Mouse (Mus musculus) A20 (cell line): ENCODE results near the gene Tnpo3.

Experiments used
- DNase-seq: peaks from one replicate; pipeline ENCODE4 v3.0.0-alpha.2; 2011; ENCODE audit warnings: low read depth, low spot score

Tnpo3 gene

DNA sequence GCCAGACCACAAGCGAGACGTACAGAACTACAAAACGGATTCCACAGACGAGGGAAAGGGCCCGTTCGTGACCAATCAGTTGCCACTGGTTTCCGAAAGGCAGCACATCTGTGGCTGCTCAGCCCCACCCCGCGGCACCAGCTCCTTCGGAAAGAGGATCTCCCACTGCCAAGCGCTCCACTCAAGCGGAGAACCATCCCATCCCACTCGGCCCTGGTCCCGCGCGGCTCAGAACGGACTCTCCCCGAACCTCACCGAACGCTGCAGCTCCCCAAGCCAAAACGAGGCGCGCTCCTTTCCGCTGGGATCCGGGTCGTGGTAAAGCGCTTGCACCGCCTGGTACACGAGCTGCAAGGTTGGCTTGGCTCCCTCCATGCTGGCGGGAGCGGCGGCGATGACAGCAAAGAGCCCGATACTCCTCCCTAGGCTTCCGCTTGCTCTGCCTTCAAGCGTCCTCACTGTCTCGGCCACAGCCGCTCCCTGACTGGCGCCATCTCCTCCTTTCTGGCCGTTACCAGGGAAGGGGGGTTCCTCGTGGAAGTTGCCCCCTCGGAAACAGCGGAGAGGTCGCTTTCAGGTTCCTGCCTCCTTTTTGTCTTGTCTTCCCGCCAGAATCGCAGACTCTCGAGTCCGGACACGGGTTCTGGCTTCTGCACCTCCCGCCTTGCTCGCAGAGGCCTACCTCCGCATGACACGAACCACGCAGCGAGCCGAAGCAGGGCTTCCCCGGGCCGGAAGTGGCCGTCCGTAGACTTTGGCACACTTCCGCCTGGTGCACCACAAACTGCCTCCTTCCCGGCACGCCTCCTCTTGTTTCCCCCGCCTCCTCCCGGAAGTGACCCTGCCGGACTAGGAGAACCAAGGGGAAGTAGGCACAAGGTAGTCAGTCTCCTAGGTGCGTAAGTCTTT lies at the start of gene Tnpo3:
TSS of gene Tnpo3 (minus strand) at position 777 of the 909 bp plus-strand sequence.
- peak; percentile 97 for DNase-seq

DNA sequence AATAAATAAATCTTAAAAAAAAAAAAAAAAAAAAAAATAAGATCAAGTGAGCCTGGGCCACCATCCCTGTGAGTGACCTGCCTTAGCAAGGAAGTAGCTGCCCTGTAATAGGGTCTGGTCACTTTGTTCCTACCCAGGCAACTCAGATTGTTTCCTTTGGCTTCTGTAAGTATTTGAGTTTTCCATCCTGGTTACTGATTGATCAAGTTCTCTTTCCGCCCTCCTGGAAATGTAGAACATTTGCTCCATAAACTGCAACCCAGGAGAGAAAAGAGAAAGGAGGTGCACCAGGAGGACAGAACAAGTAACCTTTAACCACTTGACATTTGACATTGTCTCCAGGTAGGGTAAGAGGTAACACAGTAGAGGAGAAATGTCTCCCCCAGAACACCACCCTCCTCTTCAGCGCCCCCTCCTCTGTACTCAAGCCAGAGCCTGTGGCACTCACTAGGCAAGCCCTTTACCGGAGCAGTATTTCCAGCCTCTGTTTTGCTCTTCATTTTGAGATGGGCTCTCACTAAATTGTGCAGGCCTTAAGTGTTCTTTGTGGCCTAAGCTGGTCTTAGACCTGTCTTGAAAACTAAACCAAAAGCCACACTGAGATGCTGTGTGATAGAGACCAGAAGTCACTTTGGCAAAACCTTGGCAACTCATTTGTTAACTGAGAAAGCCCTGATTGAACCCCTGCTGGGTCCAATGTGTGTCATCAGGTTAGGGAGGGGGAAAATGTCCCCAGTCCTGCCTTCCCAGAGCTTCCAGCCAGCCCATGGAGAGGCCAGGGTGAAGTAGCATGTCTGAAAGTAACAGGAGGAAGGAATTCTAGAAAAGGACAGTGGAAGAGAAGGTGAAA lies 49.2 kb upstream of the Tnpo3 start:
- no peak for DNase-seq

DNA sequence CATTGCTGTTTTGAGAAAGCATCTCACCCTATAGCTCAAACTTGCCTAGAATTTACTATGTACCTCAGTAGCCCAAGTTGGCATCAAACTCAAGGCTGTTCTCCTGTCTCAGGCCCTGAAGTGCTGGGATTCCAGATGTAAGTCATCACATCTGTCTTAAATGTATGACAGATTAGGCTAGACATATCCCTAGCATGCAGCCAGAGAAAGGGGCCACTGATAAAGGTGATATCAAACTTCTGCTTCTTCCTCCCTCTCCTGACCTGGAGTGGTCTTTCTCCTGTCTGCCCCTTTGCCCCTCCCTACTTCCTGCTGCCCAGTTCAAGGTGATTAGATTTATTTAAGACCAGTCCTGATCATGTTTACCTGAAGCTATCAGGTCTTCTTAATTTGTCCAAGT lies 43.6 kb upstream of the Tnpo3 start:
- DNase-seq = no peak

DNA sequence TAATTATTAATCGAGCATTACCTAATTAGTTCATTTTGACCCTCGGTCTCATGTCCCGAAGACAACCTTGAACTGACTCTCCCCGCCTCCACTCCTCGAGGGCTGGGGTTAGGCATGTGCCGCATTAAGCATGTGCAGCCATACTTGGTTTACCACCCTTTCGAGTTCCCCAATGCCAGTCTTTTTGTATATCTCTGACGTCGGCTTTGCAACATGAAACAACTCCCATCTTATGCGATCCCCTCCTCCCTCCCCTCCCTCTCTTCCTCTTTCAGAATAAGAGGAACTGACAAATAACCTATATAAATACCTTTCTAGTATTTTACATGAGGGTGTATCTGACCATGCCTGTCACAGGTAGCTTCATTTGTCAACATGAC lies 40.5 kb upstream of the Tnpo3 start:
- DNase-seq = no peak

DNA sequence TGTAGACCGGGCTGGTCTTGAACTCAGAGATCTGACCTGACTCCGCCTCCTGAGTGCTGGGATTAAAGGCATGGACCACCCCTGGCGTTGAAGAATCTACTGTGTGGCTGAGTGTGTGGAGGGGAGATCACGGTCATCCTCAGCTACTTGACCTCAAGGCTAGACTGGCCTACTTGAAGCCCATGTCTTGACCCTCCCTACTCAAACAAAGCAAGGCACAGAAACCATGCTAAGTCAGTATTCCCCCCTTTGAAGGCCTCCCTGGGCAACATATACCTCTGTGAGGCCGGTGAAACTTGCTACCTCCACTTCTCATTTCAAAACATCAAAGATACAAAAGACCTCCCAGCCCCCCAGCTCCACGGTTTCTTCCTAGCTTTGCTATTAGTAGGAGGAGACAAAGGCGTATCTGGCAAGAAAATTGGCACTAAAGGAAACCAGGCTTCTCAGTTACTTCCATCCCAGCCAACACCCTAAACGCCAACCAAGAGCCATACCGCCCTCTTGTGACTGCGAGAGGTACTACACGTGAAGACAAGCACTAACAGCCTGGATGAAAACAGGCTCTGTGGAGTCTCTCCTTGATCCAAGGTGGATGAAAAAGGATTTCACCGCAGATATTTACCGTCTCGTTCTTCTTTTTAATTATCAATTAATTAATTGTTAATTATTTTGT lies 39.9 kb upstream of the Tnpo3 start:
- peak; percentile 81 for DNase-seq

DNA sequence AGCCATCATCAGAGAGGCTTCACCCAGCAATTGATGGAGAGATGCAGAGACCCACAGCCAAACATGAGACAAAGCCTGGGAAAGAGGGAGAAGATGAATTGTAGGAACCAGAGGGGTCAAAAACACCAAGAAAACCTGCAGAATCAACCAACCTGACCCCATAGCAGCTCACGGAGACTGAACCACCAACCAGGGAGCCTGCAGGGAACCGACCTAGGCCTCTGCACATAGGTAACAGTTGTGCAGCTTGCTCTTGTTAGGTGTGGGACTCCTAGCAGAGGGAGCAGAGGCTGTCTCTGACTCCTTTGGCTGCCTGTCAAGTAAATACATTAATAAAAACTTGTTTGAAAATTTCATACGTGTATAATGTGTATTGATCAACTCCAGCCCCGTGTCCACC lies 32.1 kb upstream of the Tnpo3 start:
- DNase-seq = no peak

DNA sequence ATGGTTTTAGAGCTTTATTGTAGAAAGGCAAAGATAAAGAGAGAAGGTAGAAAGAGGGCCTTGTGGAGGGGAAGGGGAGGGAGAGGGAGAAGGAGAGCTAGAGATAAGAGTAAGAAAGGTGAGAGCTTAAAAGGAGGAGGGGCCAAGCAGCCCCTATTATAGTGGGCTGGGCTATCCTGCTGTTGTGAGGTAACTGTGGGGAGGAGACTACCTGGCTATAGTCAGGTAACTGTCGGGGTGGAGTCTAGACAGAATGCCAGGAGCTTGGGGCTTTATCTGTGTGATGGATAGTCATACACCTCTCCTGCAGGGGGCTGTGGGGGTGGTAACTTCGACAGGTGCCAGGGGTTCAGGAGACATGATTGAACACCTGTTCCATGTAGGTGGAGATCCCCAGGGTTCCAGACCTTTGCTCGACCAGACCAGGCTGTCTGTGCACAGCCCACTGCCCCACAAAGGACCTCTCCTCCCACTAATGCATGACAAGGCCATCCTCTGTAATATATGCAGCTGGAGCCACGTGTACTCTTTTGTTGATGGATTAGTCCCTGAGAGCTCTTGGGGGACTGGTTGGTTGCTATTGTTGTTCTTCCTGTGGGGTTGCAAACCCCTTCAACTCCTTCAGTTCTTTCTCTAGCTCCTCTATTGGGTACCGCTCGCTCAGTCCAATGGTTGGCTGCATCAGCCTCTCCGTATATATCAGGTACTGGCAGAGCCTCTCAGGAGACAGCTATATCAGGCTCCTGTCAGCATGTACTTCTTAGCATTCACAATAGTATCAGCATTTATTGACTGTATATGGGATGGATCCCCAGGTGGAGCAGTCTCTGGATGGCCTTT lies 30.1 kb upstream of the Tnpo3 start:
- no peak for DNase-seq

DNA sequence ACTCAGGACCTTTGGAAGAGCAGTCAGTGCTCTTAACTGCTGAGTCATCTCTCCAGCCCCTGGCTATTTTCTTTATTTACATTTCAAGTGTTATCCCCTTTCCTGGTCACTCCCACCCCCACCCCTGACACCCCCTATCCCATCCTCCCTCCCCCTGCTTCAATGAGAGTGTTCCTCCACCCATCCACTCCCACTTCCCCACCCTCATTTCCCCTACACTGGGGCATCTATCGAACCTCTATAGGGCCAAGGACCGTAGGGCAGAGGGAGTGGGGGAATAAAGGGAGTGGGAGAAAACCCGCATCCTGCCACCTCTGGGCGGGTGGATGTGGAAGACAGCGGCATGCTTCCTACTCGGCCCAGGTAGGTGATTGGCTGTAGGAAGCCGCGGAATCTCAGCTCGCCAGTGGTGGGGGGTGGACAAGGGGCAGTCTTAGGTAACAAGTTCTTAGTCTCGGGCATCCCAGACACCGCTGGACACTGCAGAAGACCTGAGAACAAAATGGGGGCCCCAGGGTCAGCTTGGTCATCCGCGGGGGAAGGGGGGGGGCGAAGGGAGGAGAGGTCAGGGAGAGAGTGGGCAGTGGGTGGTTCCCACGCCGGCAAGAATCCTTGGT lies 29.3 kb upstream of the Tnpo3 start:
- no peak for DNase-seq

DNA sequence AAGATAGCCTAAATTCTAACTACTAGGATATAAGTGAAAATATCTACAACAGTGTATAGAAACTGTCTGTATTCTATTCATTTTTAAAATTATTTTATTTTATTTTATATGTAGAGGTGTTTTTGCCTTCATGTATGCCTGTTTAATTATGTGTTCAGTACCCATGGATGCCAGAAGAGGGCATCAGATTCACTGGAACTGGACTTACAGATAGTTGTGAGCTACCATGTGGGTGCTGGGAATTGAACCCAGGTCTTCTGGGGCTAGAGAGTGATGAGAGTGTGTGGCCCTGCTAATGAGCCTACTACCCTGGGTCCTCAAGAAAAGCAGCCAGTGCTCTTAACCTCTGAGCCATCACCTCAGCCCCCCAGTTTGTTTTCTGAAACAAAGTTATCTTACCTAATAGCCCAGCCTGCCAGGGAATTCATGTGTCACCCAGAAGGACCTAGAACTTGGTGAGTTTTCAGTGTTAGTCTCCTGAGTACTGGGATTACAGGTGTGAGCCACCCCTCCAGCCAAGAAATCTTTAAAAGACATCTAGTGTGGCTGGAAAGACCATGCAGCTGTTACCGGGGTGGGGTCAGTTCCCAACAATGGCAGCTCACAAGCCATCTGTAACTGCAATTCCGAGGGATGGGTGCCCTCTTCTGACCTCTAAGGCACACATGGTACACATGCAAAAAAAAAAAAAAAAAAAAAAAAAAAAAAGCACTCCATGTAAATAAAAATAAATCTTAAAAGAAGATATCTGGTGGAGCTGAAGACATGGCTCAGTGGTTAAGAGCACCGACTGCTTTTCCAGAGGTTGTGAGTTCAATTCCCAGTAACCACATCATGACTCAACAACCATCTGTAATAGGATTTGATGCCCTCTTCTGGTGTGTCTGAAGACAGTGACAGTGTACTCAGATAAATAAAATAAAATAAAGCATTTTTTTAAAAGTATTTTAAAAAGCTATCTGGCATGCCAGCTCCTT lies 28.0 kb upstream of the Tnpo3 start:
- no peak for DNase-seq

DNA sequence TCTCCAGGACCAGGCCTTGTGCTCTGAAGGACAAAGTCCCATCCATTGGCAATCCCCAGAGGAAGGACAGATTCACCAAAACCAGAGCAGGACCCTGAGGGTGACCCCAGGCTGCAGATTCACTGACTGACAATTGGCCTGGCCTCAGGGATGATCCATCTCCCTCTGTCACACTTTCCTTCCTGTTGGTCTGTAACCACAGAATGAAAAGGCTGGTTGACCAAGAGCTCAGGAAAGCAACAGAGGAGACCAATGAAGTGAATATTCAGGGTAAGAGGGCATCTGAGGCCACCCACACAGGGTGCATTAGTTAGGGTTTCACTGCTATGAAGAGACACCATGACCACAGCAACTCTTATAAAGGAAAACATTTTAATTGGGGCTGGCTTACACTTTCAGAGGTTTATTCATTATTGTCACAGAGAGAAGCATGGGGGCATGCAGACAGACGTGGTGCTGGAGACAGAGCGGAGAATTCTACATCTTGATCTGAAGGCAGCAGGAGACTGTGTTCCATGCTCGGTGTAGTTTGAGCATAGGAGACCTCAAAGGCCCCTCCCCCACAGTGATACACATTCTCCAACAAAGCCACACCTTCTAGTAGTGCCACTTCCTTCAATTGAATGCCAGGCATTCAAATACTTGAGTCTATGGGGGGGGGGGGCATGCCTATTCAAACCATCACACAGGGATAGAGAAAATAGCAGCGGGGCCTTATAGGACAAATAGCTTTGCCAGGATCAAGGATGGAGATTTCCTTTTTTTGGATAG lies 26.8 kb upstream of the Tnpo3 start:
- DNase-seq = no peak

DNA sequence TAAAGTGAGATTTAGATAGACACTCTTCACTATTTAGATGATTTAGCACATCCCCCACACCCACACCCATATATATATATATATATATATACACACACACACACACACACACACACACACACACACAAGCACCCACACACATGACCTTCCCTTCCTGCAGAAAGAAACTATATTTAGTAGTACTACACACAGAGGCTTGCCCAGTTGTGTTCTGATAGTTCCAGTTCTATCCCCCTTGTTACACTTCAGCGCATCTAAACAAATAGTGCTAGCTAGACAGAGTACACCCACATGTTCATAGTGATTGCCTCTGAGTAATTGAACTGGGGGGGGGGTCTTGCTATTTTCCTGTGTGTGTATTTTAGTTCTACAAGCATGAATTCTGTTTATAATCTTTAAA lies 24.9 kb upstream of the Tnpo3 start:
- peak; percentile 57 for DNase-seq

DNA sequence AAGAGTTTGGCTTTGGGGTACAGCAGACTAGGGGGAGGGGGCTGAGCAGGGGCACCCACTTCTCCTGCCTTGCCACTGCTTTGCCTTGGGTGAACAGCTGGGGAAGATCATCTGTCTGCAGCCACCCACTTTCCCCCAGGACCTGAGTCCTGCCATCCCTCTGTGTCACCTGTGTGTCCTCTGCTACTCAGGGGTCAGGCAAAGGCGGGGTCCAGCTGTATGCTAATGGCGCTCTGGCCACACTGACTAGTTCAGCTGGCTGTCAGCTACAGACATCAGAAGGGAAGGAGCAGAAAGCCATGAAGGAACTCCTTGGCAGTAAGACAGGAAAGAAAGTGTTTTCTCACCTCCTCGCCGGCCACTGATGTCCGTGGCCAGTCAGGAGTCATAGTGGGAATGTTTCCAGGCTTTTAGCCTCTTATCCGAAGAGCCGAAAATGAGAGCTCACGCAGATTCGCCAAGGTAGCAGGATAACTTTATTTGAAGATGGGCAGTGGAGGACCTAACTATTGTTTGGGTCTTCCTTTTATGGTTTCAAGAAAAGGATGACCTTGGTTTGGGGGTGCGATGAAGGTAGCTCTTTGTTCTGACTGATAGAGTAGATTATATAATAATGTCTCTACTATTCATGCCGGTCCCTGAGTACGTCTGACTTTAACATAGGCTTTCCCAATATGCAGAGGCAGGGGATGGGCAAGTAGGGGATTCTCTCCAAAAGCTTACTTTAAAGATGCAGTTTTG lies 23.0 kb upstream of the Tnpo3 start:
- peak; percentile 26 for DNase-seq

DNA sequence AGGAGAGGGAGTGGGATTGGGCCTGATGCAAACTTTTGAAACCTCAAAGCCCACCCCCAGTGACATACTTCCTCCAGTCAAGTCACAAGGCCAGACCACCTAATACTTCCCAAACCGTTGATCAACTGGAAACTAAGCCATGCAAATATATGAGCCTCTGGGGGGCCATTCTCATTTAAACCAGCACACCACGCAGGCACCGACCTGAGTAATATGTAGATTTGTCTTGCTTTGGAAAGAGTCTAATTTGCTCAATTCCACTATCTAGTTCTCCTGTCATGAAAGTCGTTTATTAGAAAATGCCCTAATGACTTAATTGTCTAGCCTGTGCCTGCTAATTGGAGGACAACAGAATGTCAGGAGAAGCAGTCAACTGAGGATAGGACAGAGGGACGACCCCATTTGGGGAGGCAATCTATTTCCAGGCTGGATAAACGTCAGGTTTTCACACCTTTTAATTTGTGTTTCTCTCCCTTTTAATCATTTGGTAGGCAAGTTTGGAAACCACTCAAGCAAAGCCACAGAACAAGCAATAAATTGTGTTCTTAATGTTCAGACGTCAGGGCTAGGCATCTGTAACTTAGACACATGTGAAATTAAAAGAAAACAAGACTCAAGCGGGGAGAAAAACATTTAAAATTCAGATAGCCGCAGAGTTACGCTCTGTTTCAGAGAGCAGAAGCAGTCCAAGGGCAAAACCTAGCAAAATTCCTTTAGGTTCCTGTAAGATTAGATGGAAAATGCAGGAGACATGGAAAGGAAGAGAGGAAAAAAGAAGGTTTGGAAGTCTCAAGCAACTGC lies 22.3 kb upstream of the Tnpo3 start:
- DNase-seq = peak; percentile 52

DNA sequence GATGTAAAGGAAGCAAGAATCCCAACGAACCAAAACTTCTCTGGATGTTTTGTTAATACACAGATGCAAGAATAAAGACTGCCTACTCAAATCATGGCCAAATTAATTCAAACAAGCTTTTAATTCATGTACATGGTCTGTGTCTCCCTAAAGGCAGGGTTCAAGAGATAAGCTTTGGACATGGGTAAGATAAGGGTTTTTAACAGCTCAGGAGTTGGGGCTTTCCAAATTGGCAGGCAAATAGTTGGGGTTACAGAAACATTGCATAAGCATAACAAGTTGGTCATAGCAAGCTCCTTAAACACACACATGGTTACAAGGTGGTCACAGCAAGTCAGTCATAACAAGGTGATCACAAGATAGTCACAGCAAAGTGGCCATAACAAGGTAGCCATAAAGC lies 20.5 kb upstream of the Tnpo3 start:
- no peak for DNase-seq

DNA sequence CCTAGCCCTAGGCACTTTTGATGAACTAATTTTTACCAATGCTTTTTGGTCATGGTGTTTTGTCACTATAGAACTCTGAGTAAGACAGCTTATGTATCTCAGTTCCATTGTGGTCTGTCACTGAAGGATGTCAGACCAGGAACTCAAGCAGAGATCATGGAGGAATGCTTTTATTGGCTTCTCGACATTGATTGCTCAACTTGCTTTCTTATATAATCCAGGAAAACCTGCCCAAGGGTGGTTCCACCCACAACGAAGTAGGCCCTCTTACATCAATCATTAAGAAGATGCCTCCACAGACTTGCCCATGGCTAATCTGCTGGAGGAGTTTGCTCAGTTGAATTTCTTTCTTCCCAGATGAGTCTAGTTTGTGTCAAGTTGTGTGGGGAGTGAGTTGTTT lies 18.1 kb upstream of the Tnpo3 start:
- DNase-seq = no peak

DNA sequence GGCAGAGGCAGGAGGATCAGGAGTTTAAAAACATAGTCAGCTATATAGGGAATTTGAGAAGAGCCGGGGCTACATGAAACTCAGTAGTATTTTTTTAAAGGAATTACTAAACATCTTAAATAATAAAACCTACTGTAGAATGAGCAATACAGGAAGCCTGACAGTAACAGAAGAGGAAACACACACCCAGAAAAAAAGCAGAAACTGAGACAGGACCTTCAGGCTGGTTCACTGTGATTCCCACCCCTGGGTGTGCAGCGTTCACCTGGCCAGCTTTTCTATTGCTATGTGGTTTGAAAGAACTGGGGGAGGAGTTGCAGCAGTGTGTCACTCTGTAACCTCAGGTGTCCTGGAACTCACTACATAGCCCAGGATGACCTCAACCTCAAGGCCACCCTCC lies 14.2 kb upstream of the Tnpo3 start:
- peak; percentile 24 for DNase-seq

DNA sequence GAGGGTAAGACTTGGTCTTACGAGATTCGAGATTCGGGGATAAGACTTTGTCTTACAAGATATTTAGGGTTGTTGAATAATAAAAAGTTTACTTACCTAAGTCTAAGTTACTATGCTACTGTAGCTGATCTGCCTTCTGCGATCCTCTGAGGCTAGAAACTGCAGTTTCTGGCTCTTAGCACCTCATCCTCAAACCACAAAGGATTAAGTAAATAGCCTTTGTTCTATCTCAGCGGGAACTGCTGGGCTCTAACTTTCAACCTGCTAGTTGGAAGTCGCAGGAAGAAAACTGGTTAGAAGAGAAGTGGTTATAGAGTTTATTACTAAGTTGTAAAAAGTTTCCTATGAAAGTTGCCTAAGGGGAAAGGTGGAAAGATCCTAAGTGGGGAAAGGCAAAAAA lies 12.6 kb upstream of the Tnpo3 start:
- no peak for DNase-seq
